Mouse (Mus musculus) thymus, postnatal 10 days (tissue): ENCODE data around the gene Stk33.
"Not testable (repeated sequence)": the region's sequence is repeated elsewhere in the genome, so short reads cannot be mapped to it uniquely, and the experiment has no call there.

Experiments used
- DNase-seq, 2 experiments: peaks; one replicate each; pipeline ENCODE4 v3.0.0; 2021; ENCODE audit warnings: low spot score in 2 of 2

Gene Stk33

GRCm38 (mm10) chr7:109438781-109439591, at the start of gene Stk33:
Stk33 (minus strand) TSS chr7:109439081.
- DNase-seq, result no peak

DNA sequence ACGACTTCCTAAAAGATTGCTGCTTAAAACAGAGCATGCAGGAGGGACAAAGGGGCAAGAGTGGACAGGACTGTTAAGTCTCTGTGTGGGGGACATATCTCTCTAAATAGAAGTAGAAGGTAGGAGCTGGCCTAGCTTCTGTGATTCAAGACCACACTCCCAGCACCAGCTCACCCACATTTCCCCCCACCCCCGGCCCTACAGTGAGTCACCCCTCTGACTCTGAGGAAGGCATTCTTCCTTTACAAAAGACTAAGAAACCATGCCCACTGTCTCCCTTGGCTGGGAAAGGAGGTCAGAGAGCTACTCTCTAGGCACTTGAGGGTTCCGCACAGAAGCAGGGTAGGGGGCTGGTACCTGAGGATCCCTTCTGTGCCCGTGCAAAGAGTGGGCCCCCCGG, 45.3 kb upstream of the Stk33 start:
- no peak for DNase-seq

DNA sequence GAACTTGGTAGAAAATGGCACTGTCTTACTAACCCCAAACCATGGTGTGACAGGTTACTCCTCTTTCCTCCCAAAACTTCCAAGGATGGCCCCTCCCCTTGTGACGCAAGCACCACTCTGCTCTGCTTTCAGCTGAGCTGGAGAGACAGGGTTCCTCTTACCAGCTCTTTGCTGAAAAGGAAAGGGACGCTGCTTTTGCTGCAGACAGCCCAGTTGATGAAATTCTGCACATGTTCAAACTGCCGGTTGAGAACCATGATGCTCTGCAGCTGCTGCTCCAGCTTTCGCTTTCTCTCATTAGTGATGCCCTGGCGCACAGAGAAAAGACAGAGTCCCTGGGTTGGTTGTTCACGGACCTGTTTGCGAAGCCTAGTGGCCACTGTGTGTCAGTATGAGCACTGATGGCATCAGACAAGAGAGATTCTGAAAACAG, 41.9 kb upstream of the Stk33 start:
- no peak for DNase-seq

DNA sequence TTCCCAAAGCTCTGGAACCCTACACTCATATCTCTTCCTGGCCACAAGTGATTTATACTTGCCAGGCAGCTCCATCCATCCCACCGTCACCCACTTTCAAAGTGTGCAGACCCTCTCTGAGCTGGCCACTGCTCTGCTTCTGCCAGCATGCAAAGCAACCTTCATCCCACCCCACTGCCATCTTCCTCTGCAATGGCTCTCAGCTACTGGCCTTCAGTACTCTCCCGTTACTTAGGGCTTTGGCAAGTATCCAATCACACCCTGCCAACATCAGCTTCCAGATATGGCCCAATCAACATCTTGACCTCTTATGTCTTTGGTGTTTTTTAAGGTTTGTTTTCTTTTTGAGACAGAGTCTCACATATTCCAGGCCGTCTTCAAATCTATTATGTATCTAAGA, 39.0 kb upstream of the Stk33 start:
- no peak for DNase-seq

DNA sequence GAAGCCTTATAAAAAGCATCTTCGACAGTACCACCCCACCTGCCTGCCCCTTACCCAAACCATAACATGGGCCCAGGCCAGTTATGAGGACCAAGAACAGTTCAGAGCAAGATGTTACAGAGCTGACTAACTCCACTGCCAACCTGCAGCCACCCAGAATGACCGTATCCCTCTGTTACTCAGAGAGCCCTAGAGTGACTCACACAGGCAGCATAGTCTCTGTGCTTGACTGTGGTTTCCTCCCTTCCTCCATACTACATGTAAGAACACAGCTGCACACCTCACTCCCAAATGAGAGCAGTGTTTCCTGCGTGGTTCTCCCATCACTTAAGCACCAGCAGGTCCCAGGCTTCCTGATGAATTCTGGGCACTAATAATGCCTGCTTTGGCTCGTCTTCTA, 31.8 kb upstream of the Stk33 start:
- no peak for DNase-seq

DNA sequence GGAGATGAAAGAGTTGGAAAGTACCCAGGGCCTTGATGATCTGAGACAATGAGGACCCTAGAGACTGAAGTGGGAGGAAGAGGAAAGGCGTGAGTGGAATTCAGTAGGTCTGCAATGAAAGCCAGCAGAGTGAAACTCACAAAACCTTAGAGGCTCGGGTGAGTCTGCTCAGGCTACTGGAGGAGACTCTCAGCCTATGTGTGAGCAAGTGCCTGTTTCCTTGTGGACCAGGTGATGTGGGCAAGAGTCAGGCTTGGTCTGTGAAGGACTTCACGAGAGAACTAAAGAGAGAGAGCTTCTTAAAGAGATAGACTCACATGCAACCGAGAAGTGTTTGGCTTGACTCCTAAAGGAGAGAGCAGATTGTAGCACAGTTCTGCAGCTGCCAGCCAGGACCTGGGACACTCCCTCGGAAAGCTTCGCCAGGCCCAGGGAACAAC, 29.4 kb upstream of the Stk33 start:
- no peak for DNase-seq

DNA sequence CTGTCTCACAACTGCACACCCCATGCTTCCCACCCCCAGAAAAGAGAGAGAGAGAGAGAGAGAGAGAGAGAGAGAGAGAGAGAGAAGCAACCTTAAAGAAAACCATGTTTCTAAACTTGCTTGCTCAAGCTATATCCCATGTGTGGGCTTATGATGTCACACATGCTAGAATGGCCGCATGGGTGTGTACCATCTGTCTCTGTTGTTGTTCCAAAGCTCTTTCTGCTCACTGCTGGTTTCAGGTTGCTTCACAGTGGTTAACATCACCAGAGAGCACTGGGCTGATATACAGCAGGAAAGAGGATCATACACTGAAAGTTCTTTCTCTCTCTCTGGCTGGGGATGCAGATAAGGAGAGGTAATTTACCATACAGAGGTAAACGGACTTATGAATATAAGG, 28.7 kb upstream of the Stk33 start:
- DNase-seq, result no peak

DNA sequence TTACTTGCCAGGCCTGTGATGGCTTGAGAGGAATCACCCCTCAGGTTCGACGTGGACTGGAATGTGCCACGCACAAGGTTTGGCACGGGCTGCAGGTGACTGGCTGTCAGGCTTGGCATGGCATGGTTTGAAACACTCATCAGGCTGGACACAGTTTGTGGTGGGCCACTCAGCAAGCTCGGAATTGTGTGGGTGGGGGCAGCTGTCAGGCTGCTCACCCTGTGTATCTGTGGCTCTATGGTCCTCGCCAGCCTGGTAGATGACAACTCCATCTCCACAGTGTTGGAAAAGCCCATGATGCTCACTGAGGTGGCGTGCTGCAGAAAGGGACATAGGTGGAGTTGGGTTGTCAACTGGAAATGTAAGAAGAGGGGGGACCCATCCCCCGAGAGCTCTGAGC, 21.8 kb upstream of the Stk33 start:
- DNase-seq, result no peak

DNA sequence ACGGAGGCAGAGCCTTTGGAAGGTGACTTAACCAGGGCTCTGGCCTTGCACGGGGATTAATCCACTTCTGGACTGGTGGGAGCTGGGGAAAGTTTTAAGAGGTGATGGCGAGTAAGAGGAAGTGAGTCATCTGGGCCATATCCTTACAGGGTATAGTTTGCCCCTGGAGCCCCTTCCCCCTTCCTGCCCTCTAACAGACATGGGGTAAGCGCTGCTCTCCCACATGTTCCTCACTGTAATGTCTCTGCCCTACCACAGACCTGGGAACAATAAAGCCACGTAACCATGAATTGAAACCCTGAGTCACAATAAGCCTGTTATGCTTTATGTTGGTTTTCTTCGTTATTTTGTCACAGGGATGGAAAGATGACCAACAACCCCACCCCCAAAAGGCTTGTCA, 17.7 kb upstream of the Stk33 start:
- no peak for DNase-seq

DNA sequence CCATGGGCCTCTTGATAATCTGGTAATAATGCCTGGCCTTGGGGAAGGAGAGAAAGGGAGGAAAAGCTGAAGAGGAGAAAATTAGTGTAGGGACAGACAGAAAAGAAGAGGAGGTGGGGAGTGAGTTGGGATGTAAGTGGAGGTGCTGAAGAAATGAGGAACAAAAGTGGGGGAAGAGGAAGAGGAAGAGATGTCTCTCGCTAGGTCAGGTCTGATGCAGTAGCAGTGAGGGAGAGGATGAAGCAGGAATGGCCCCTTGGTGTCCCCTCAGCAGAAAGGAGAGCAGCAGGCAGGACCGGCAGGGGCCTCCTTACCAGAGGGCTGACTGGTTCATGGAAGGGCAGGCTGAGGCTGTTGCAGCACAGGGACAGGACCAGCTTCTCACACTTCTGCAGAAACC, 16.9 kb upstream of the Stk33 start:
- no peak for DNase-seq

GRCm38 (mm10) chr7:109454856-109455255, 16.0 kb upstream of the Stk33 start:
- DNase-seq, result no peak

DNA sequence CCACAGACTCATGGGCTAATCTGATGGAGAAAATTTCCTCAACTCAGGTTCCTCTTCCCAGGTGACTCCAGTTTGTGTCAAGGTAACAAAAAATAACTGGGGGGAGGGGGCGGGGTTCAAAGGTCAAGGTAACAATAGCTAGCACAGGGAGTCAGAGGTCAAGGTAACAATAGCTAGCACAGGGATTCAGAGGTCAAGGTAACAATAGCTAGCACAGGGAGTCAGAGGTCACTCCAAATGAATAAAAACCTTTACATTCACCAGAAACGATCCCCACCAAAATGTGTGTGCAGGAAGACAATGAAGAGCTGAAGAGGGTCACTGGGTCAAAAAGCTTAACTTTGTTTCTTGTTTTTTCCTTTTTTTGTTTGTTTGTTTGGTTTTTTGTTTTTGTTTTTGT, 9.2 kb upstream of the Stk33 start:
- no peak for DNase-seq

DNA sequence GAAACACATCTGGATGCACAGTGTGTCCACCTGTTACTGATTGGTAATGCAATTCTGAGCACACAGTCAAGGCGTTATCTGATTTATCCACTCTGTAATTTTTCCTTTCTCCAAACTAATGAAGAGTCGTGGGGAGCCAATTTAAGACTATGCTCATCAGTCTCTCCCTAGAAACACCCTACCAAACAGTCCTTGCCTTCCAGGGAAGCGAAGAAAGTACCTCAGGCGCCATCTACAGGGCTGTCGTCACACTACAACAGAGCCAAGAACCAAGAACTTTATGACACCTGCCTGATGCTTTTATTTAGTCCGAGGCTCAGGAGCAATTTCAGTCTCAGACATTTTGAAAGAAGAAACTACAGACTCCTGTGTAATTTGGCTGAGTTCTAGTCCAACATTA, 6.1 kb upstream of the Stk33 start:
- peak in 1 of 2 experiments; percentile 23 for DNase-seq

DNA sequence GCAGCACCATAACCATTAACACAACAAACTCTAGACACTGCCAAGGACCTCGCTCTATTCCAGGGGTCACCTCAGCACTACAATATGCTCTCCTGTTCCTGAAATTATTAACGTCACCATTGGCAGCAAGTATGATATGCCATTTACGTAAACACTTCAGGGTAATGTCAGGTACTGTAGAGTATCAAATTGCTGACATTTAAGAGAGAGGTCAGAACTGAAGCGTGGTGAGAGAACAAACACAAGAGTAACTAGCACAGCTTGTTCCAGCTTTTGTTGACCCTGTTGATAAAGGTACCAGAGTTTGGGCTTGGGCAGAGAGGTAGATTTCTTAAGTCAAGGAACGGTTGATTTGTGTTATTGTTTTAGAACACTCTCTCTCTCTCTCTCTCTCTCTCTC, 3.9 kb upstream of the Stk33 start:
- DNase-seq, result no peak

- no peak for DNase-seq
These were observed 1.9 kb upstream of the Stk33 start for GRCm38 (mm10) chr7:109440697-109441269.

DNA sequence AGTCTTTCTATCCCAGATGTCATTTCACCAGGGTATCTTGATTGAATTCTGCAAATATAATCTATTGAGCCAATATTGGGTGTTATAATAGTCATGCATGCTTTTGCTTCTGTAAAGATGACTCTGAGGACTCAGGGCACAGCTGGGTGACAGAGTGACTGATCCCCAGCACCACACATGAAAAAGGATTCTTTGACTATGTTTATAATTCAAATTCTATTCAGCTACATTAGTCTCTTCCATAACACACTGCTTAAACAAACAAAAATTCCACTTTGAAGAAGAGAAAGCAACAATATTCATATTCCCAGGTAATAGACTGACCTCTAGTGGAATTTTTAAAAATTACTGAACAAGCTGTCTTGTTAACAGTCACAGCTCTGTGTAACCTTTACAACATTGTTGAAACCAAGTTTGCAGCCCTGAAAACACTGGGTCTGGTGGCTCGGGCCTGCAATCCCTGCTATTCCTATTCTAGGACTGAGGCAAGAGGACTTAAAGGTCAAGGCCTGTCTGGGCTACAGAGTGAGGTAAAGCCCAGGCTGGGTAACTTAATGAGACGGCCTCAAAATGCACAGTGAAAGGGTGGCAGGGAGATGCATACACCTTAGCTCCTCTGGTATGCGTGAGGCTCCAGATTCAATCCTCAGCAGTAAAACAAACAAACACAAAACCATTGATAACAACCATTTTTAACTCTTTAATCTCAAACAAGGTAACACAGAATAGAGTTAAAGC, 14.3 kb downstream of the Stk33 start:
- no peak for DNase-seq

- DNase-seq, result no peak
These were observed 16.1 kb downstream of the Stk33 start for GRCm38 (mm10) chr7:109422803-109423202.

- no peak for DNase-seq
These were observed 33.4 kb downstream of the Stk33 start for GRCm38 (mm10) chr7:109405491-109405890.

DNA sequence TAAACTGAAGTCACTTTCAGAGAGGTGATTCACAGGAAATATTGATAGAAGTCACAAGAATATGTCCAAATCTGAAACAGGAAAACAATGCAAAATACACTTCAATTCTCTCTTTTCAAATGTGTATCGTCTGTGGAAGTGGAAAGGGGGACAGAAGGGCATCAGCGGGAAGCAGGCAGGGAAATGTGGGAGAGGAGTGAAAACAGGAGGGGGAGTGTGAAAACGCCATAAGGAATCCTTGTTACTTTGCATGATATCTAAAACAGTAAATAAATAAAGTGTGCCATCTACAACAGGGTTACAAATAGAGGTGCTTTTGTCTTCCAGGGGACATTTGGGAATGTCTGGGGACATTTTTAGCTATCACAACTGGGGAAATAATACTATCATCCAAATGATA, 39.6 kb downstream of the Stk33 start:
- DNase-seq, result no peak

DNA sequence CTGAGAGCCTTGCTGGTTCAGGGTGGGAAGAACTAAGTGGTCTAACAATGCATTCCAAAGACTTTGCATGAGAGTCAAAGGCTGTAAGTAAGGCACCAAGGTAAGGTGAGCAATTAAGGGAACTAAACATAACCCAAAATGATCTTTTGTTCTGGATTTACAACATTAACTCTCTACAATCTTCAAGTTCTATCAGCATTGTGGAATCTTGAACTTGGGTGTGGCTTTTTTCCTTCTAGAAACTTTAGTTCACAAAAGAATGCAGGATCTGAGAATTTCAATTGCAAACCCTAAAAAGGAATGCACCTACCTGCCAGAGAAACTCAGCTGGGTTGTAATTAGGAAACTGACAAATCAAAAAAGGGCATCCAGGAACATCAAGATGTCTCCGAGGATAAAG, 57.8 kb downstream of the Stk33 start:
- DNase-seq, result no peak

DNA sequence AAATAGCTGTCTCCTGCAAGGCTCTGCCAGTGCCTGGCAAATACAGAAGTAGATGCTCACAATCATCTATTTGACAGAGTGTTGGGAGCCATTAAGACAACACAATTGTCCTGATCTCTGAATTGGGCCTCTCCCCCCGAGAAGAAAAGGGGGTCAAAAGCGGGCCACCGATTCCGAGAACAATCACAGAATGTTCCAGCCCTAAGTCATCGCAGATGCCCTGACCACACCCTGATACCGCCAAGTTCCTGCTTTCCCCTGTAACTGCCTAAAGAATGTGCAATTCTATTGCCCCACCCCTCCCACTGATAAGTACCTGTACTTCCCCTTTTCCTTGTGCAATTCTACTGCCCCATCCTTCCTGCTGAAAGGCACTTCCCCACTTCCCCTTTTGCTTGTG, 65.3 kb downstream of the Stk33 start:
- not testable (repeated sequence) for DNase-seq

DNA sequence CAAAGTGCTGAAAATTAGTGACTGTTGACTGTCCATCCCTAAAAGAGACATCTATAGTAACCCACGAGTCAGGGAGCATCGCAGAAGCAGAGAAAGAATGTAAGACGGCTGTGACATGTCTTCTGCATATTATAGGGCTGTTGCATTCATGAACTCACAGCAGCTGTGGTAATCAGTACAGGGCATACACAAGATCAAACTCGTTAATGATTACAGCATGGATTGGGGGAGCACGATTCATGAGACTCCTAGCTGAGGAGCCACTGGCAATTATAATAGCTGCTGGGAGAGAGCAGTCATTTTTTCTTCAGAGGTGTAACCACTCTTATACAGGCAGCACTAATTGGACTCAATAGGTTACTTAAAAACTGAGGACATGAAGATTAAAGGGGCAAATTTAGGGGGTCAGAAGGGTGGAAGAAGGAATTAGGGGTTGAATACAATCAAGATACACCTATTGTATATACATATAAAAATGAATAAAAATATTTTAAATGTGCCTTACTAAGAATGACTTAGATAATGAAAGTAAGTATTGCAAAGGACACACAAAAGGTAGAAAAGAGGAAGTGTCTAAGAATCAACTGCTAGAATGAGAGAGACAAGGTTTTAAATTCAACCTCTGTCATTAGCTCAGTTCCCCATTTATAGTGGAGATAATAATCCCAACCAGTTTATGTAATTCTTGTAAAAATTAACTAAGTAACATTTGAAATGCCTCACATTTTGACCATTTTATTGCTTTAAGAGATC, 80.3 kb downstream of the Stk33 start:
- no peak for DNase-seq
